Mouse (Mus musculus) thymus, adult 2 months (tissue): ENCODE data around the gene Gng2.

Source experiments
- CTCF ChIP-seq: fragments of 200-500 bp; IDR thresholded peaks from 2 replicates; pipeline ENCODE4 v1.5.1; 2012; ENCODE audit warnings: mild to moderate bottlenecking, control low read depth, low read length, moderate library complexity, borderline replicate concordance; ENCODE audit not compliant: control insufficient read depth, poor library complexity, insufficient read depth; ENCODE audit errors: extremely low read depth
- POLR2A ChIP-seq: fragments of 200-500 bp; IDR thresholded peaks from 2 replicates; pipeline ENCODE4 v1.6.1; 2012; ENCODE audit warnings: mild to moderate bottlenecking, low read length, control low read depth, moderate library complexity; ENCODE audit not compliant: control insufficient read depth, poor library complexity, insufficient read depth; ENCODE audit errors: extremely low read depth

DNA sequence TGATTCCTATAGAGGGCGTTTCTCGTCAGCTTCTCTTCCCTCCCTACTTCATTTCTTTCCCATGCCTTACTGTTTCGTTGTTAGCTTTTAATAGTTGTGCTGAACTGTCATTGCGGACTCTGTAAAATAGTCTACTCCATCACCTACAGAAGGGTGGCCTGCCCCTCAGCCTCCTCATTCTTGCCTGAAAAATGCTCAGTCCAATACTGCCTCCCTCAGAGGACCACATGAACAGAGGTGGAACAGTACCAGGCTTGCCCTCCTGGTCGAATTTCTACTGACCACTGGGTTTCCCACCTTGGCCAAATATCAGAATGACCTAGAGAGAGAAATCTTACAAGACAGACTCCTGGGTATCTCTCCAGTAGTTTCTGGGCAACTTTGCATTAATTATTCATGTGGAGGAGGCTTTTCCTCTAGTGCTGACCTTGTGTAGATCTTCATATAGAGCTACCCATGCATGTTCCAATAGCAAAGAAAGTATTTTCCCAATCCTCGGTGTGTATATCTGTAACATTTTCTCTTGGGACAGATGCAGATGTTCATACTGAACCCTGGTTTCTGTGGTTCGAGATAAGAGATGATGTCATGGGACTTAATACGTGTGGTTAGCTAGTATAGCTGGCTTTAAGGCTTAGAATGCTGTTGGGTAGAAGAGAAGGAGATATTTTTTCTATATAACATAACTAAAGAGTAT is 15.6 kb upstream of the Gng2 start:
- TF ChIP-seq CTCF (no peak), POLR2A (no peak)
